Mouse (Mus musculus) adrenal gland, postnatal 10 days (tissue): Measurements from ENCODE around the gene Bsg. TPM values are rescaled to one million over a fixed set of nuclear protein-coding genes. Genes with fewer than 3 reads are reported as not detected.

ENCODE experiments used
- DNase-seq: peaks from one replicate; pipeline ENCODE4 v3.0.0; 2021; ENCODE audit warnings: mixed read lengths
- total RNA-seq, 2 experiments: library from RNA; stranded (reverse); gene quantifications; 2 replicates each; pipeline ENCODE4 v1.2.3; 2021

Bsg gene
- total RNA-seq, 2 experiments from 2014 or later = 662 to 732 TPM

DNA sequence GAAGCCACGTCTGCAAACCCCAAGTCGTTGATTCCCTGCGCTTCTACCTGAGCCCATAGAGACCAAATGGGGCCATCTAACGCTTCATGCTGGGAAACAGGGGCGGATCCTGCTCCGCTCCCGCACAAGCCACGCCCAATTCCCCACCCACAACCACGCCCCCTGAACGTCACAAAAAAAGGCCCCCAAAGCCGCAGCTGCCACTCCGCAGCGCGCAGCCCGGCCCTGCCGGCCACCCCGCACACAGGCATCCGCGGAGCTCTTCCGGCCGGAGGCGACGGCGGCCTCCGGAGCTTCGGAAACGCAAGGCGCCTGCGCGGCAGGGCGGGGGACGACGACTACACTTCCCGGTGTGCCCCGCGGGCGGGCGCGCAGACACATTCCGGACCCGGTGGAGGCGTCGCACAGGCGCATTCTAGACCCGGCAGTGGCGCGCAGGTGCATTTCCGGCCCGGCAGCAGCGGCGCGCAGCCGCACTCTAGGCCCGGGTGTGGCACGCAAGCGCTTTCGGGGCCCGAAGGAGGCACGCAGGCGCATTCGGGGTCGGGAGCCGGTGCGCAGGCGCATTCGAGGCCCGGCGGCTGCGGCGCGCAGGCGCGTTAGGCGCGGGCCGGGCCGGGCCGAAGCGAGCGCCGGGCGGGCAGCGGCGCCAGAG lies 22.6 kb upstream of the Bsg start, which contains the start of gene Cdc34:
Cdc34 (plus strand) TSS at position 605 of the 655 bp plus-strand sequence.
- peak; percentile 99 for DNase-seq

DNA sequence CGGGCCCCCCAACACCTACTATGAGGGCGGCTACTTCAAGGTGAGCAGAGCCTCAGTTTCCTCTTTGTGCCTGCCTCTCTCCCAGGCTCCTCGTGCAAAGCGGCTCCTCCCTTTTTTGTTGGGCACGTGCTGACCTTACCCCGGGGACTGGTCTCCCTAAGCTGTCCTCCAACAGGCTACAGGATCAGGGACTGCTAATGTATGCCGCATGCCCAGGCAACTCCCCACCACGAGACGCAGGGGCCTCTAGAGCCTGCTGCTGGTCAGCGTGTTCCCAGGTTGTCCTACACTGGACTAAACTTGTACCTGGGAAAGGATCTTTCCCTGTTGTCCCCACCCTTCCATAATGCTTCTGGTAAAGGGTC lies 21.8 kb upstream of the Bsg start:
- DNase-seq = peak; percentile 50

DNA sequence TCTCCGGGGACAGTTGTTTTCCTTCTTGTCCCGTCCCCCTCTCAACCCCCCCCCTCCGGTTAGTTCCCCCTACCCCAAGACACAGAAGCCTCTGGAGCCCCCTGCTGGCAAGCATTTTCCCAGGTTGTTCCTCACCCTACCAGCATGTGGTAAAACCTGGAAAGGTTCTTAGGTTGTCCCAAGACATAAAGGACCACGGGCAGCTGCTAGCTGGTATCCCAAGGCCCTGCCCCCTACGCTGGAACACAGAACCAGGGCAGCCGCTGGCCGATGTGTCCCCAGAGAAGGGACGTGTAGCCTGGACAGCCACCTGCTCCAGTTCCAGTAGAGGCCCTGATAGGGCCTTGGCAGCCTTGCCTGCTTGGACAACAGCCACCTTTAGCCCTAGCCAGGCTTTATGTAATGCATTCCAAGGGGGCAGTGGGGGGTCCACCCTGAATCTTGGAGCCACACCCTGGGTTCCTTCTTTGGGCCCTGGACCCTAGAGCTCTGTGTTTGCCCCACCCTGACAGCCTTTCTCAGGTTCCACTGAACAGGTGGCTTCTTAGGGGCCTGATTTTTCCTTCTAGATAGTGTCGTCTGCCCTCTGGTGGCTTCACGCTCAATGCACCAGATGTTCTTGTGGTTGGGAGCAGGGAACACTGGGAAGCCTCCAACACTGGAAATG lies 21.2 kb upstream of the Bsg start:
- peak; percentile 78 for DNase-seq

DNA sequence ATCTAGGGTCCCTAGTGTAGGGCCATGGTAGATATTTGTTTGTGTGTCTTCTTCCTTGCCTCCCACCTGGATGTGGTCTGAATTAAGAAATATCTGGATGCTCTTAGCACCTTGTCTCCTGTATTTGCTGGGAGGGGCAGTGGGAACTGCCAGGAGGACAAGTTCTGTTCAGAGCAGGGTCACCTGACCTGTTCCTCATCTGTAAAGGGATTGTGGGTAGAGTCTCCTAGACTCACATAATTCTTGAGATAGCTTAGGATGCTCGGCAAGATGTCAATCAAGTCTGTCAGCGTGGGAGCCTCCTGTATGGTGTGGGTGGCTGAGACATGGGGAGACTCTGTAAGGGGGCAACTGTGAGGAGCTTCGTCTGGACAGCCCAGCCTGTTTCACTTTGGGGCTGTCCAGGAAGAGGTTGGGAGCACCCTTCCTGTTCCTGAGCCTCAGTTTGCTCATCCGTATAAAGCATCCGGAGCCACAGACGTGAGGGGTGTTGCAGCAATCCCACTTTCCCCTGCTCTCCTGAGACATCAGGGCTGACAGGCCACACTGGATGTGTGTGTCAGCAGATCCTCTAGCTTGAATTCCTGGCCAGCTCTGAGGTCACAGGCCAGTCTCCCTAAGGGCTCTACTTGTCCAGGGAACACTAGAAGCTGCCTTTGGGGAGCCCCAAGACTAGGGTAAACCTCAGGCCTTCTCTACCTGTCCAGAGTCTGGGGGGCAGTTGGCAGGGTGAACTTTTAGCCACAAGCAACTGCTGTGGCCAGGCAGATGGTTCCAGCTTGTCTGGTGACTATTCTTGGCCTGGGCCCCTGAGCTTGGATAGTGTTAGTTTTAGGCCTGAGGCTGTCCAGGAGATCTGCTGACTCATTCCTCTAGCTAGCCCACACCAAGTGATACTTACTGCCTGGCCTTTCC lies 20.3 kb upstream of the Bsg start:
- DNase-seq = peak; percentile 56

DNA sequence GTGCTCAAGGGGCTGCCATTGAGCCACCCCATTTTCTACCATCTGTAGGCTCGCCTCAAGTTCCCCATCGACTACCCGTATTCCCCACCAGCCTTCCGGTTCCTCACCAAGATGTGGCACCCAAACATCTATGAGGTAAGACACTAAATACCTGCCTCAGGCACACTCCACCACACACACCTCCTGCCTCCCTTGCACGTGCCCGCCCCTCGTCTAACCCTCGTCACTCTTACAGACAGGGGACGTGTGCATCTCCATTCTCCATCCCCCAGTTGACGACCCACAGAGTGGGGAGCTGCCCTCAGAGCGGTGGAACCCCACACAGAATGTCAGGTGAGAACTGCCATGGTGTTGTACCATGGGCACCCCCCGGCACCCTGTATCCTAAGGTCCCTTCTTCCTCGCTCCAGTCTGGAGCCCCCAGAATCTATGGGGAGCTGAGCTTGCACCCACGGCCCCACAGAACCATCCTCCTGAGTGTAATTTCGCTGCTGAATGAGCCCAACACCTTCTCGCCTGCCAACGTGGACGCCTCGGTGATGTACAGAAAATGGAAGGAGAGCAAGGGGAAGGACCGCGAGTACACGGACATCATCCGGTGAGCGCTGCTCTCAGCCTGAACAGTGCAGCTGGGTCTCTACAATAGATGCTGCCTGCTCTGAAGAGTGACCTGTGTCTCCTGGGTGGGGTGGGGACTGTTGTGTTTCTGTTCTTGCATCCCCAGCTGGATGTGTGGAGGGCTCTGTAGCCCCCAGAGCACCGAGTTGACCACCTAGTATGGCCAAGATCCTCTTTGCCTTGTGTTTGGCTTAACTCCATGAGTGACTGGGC lies 19.3 kb upstream of the Bsg start:
- no peak for DNase-seq

DNA sequence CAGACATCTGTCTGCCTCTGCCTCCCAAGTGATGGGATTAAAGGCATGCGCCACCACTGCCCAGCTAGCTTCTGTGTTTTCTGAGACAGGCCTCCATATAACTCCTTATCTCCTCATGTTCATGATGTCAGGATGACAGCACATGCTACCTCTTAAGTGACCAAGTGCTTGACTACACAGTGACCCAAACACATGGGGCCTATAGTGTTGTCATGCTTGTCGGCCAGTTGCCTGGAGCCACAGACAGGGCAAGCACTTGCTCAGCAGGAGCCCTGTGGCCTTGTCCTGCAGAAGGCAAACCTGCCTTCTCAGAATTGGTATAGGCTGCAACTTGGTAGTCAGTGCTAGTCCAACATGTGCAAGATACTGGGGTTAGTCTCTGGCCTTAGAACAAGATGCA lies 18.1 kb upstream of the Bsg start:
- DNase-seq = no peak

DNA sequence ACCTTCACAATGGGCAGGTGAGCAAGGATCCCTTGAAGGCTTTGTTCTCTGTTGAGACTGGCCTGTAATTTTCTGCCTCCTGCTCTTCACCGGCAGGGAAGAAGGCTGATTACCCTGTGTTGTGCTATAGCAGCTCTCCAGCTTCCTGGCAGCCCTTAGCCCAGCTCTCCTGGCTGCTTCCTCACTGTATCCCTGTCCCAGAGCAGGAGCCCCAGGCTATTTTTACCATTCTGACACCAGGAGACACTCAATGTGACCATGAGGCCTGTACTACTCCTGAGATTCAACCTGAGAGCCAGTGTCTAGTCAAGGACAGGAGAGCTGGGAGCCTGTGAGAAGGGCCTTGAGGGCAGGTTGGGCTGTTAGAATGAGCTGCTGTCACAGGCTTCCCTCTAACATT lies 17.6 kb upstream of the Bsg start:
- DNase-seq = no peak

DNA sequence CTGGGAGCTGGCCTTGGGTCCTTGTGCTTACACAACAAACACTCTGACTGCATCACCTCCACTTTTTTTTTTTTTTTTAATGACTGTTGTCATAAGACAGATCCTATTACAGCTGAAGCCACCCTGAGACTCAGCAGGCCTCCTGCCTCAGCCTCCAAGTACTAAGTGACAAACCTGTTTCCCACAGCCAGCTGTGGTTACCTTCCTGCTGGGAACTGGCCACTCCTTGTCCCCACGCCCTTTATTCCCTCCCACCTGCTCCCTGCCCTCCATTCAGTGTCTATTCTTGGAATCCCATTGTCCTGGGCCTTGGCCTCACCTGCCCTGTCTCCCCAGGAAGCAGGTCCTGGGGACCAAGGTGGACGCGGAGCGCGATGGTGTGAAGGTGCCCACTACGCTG lies 16.8 kb upstream of the Bsg start:
- no peak for DNase-seq

DNA sequence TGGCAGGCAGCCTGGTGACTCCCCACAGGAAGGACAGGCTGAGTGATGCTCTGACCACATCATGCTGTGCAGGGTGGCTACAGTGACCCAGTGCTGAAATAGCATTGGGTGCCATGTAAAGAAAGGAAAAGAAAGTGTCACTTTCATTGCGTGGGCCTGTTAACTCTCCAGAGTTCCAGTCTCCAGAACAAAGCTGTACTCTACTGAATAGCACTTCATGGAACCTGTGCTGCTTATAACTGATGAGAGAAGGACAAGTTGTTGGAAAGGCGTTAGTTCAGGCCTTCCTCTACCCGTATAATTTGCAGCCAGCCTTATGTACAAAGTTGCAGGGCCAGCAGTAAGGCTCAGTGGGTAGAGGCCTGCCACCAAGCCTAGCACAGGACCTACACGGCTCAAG lies 15.6 kb upstream of the Bsg start, which contains the start of gene Gzmm:
Gzmm (plus strand) TSS at position 301 of the 400 bp plus-strand sequence.
- no peak for DNase-seq

DNA sequence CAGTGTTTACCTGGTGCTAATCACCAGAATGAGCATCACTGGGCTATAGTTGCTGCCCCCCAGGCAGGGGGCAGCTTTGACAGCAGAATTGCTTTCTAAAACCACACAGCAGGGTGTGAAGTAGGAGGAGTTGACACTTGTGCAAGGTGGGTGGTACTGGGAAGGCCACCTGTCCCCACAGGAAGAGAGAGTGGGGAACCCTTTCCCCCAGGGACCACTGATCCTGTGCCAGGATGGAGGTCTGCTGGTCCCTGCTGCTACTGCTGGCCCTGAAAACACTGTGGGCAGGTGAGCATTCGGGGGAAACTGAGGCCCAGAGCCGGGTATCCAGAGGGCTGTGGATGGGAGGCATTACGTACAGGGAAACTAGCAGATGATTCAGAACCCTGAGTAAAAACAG lies 15.1 kb upstream of the Bsg start:
- DNase-seq = no peak

DNA sequence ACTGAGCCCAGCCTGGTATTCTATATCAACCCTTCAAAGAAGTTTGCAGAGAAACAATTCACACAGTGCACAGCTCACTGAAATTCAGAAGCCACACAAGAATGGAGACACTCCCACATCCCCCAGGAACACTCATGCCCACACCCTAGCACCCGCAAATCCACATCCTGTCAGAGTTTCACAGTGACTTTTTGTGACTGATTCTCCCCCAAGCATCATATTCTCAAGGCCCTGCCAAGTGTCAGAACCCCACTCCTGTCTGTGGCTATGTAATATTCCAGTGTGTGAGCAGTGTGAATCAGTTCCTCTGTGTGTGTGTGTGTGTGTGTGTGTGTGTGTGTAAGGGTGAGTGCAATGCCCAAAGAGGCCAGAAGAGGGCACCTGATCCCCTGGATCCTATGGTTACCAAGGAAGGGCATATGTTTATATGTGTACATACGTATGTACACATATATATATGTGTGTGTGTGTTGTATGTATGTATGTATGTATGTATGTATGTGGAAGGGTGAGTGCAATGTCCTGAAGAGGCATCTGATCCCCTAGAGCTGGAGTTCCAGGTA lies 12.2 kb upstream of the Bsg start:
- no peak for DNase-seq

DNA sequence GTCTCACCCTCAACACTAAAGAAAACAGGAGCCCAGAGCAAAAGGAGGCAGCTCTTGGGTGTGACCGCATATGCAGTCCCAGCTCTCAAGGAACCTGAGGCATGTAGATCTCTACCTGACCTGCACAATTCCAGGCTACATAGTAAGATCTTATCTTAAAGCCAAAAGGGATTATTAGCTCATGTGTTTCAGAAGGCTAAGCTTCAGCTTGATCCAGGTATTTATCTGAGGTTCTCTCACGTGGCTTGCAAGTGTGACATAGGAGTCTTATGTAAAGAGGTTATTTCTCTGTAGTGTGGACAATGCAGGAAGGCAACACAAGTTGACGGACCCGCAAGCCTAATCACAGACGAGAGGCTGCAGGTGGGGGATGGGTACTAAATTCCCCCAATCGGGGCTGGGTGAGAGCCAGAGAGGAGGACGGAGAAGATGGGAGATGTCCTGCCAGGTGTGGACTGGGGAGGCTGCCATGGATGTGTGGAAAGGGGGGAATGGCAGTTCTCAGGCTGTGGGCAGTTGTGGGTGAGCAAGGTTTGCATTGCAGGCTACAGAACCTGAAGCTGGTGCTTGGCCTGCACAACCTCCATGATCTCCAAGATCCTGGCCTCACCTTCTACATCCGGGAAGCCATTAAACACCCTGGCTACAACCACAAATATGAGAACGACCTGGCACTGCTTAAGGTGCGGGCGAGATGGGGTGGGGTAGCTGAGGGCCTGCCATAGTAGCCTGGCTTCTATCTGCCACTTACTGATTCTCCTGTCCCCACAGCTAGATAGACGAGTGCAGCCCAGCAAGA lies 10.5 kb upstream of the Bsg start:
- no peak for DNase-seq

DNA sequence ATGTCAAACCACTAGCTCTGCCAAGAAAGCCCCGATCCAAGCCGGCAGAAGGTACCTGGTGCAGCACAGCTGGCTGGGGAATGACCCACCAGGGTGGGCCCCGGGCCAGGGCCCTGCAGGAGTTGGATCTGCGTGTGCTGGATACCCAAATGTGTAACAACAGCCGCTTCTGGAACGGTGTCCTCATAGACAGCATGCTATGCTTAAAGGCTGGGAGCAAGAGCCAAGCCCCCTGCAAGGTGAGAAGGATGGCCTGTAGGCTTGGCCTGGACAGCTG lies 10.0 kb upstream of the Bsg start:
- no peak for DNase-seq

DNA sequence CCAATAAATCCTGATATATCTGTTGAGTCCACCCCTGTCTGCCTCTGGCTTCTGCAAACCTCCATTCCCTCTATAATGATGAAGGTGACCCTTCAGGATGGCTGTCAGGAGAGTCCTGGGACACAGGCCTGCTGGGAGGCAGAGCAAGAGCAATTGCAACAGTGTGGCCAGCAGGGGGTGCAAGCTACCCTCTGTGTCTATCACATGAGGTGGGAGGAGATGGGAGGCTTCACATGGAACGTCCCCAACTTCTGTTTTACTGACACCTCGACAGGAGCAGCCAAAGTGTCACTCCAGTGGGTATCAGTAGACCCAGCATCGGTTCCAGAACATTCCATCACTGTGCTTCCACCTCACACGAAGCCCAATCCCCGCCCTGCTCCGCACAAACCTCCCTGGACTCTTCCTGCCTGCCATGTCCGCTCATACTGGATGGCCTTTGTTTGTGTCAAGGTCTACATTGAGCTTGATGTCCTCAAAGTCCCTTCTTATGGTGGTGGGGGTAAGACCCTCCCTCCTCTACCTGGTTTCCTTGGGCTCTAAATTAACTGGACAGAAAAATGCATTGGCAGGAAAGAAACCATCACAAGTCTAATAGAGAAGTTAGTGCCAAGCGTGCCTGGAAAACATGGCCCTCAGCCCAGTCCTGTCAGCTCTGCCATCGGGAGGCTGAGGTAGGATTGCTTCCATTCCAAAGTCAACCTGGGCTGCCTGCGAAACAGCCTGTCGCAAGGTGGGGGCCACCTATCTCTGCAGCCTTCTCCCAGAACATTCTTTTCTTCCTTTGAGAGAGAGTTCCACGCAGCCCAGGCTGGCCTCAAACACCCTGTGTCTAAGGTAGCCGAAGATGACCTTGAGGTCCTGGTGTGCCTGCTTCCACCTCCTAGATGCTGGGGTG lies 8.8 kb upstream of the Bsg start:
- peak; percentile 88 for DNase-seq

DNA sequence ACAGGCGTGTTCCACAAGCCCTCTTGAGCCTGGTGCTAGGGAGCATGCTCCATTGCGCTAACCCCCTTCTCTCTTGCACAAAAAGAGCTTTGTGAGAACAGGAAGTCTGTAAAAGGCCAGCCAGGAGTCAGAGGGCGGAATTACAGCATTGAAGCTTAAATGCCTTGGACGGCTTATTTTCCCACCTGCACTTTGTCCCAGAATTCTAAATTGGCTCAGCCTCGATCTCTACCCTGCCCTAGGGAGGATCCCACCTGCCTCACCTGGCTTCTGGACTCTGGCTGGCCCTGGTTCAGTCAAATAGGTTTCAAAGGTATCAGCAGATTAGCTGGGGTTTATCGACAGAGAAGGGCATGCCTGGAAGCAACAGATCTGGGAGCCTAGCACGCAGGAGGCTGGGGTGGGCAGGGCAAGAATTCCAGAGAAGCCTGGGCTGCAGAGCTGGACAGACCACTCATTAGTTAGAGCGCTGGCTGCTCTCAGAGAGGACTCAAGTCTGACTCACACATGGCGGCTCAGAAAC lies 8.1 kb upstream of the Bsg start:
- DNase-seq = no peak

DNA sequence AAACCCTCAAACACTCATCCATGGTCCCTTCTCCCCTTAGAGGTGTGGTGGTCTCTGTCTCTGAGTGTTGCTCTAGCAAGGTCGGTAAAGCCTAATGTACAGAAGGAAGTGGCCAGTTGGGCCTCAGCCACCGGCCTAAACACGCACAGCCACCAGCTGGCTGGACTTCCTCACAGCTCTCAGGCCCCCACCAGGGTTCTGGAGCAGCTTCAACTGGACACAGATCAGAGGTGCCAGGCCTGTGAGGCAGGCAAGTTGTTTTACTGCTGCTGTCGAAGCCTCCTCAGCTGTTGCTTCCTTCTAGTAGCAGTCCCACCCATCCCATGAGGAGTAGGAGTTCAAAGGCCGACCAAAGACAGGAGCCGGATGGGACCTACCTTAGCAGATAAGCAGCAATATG lies 6.4 kb upstream of the Bsg start:
- no peak for DNase-seq

DNA sequence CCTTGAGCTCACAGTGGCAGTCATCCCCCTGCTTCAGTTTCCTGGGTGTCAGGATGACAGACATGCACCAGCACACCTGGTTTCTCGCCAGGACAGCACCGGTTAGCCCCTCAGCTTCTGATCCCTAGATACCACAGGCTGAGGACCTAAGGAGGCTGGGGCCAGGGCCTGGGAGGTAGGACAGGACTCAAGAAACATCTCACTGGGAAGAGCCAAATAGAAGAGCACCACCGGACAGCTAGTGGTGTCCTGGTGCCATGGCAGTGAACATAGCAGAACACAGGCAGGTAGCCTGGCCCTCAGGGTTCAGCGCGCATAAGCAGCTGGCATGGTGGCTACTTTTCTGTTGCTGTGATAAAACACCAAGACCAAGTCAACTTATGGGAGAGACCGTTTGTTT lies 5.8 kb upstream of the Bsg start:
- no peak for DNase-seq

DNA sequence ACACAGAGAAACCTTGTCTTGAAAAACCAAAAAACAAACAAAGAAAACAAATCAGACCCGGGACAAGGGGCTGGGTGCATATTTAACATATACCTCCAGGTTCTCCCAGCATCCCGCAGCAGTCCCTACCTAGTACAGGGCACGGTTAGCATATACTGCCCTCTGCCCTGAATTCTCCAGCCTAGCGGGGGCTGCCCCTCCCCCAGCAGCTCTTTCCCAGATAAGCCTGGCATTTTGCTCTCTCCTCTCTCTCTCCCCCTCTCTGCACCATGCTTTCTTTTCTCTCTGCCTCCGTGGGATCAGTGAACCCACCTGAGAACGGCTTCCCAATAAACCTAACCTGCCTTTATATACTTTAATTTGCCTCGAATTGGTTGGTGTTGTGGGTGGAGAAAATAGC lies 3.6 kb upstream of the Bsg start:
- no peak for DNase-seq

DNA sequence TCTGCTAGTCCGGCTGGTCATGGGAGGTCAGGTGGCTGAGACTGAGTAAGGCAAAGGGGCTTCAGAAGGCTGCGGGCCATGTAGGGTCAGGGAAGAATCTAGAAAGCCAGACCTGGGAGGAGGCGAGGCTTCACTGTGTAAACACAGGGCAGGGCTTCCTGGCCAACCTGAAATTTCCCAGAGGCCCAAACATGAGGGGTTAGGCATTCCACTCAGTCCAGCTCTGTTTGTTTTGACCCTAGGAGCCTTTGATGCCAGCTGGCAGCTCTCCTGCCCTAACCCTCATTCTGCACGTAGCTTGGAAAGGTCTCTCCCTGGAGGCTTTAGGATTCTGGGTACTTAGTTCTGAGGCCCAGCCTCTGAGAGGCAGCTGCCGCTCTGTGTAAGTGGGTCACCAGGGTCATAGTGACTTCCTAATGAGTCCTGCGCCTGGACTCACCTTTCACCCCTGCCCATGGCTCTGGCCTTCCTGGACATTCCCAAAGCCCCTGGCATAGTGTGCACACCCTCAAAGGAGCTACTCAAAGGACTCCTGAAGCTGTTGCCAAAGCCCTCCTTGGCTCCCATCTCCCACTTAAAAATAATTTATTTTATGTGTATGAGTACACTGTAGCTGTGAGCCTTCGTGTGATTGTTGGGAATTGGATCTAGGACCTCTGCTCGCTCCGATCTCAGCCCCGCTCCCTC lies 2.7 kb upstream of the Bsg start:
- peak; percentile 77 for DNase-seq
